ENCODE assay signal across 14 mouse cellular contexts in the genomic region with DNA sequence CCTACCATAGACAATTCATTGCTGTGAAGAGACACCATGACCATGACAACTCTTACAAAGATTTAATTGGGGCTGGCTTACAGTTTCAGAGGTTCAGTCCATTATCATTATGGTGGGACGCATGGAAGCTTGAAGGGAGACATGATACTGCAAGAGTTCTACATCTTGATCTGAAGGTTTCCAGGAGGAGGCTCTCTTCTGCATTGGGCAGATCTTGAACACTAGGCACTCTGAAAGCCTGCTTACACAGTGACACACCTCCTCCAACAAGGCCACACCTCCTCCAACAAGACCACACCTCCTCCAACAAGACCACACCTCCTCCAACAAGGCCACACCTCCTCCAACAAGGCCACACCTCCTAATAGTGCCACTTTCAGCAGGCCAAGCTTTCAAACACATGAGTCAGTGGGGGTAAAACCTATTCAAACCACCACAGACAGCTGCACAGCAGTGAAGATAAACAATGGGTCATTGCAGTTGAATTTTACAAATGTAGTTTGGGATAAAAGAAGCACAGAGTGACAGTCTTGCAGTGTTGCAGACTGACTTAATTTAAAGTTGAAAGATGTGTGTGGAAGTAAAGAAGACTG. TPM values are rescaled to one million over a fixed set of nuclear protein-coding genes. Genes with fewer than 3 reads are reported as not detected.
DNase-seq lines count a peak whose midpoint lies in the region.
"Had no signal": no experiment of that assay in that cellular context is flagged by ENCODE, and none has a peak within 500 bp of the region (broad histone marks: within the 10 kb centered on the region; RNA-seq: fewer than 3 reads in every experiment).

No protein-coding gene starts in this region.

- peak; percentile 68 to 71 for DNase-seq in B cell, adult 2 months
- DNase-seq in NIH3T3 (ENCODE audit: low read depth) = peak; percentile 28
- peak; percentile 28 for DNase-seq in induced T-regulatory cell, adult 2 months (ENCODE audit: low read depth)
- no peak for DNase-seq in adrenal gland, postnatal 25 days
- no peak for DNase-seq in neural tube, embryonic 10.5 days (ENCODE audit: extremely low spot score, low spot score)
- no peak for DNase-seq in right cerebral cortex, adult 2 months (ENCODE audit: low spot score in 2 of 2)
- DNase-seq: adrenal gland, postnatal 10 days; cerebellum, adult 11-12 months; cerebellum, adult 9-10 months; cerebellum, postnatal 25 days; gastrocnemius, postnatal 36 days; heart, adult 11 months; heart, postnatal 10 days; heart, postnatal 4 days had no signal

RNA-seq across cellular contexts. Expression of a gene that starts 4.7 kb away (rescaled TPM):
- 30.1 and 40.7 TPM in 2 replicates for total RNA-seq in adrenal gland, postnatal 25 days (2021)

Comparison
In these comparisons a context has a peak if more than half of its experiments do, and no peak if none do; other contexts are left out.
1. DNase-seq: peak in B cell, adult 2 months (2 of 2), NIH3T3 (single experiment) and induced T-regulatory cell, adult 2 months (single experiment); none in adrenal gland, postnatal 25 days (single experiment), neural tube, embryonic 10.5 days (single experiment) and right cerebral cortex, adult 2 months (0 of 2).